Mouse (Mus musculus) midbrain, embryonic 16.5 days (tissue): ENCODE results near the gene Klhl11. TPM values are rescaled to one million over a fixed set of nuclear protein-coding genes. Genes with fewer than 3 reads are reported as not detected.

Source experiments
- microRNA-seq: library from miRNA; unstranded; fragments of <30 nt; microRNA quantifications from one replicate; pipeline ENCODE4, GENCODE M21; 2017
- polyA plus RNA-seq: library from polyadenylated mRNA; unstranded; fragments of >200 nt; fragmentation: Nextera tagmentation; extraction: Ambion mirVana; gene quantifications from 2 replicates; pipeline ENCODE4 v1.2.1, GENCODE M21; 2015

Klhl11 gene
- polyA plus RNA-seq, 1 experiment from 2014 or later = 10.3 TPM

Small RNA genes lying within 50 kb of the gene (microRNA-seq; reads per million reads assigned to microRNA genes)
- not detected for gene Gm27374
- gene Mir7116 = 0.69 reads per million

Other genes starting within 250 kb of the Klhl11 start
- not detected in 2 replicates for gene Krt16, start 223.8 kb downstream of the Klhl11 start, polyA plus RNA-seq
- gene Krt17, start 211.7 kb downstream of the Klhl11 start, polyA plus RNA-seq = 0.50 TPM in 1 of 2 replicates, not detected in the other
- 0.20 TPM in 1 of 2 replicates, not detected in the other for gene Krt42, start 202.9 kb downstream of the Klhl11 start, polyA plus RNA-seq
- 1,185 and 1,247 TPM in 2 replicates for gene Eif1, start 152.9 kb downstream of the Klhl11 start, polyA plus RNA-seq
- 0.46 and 1.6 TPM in 2 replicates for gene Gast, start 138.3 kb downstream of the Klhl11 start, polyA plus RNA-seq
- 417 and 440 TPM in 2 replicates for gene Hap1, start 116.6 kb downstream of the Klhl11 start, polyA plus RNA-seq
- 99.7 and 109 TPM in 2 replicates for gene Jup, start 75.0 kb downstream of the Klhl11 start, polyA plus RNA-seq
- 20.7 and 20.8 TPM in 2 replicates for gene P3h4, start 57.9 kb downstream of the Klhl11 start, polyA plus RNA-seq
- 19.3 and 19.6 TPM in 2 replicates for gene Fkbp10, start 57.0 kb downstream of the Klhl11 start, polyA plus RNA-seq
- gene Nt5c3b, start 30.9 kb downstream of the Klhl11 start, polyA plus RNA-seq = 109 and 122 TPM in 2 replicates
- gene Klhl10, start 30.8 kb downstream of the Klhl11 start, polyA plus RNA-seq = 0.70 and 0.73 TPM in 2 replicates
- 218 and 229 TPM in 2 replicates for gene Acly, start 55.3 kb upstream of the Klhl11 start, polyA plus RNA-seq
- 2.9 and 3.5 TPM in 2 replicates for gene Ttc25, start 72.9 kb upstream of the Klhl11 start, polyA plus RNA-seq
- gene Cnp, start 102.2 kb upstream of the Klhl11 start, polyA plus RNA-seq = 46.5 and 57.8 TPM in 2 replicates
- gene Nkiras2, start 146.5 kb upstream of the Klhl11 start, polyA plus RNA-seq = 97.7 TPM in 2 replicates
- 289 and 327 TPM in 2 replicates for gene Dnajc7, start 147.4 kb upstream of the Klhl11 start, polyA plus RNA-seq
- gene Zfp385c, start 219.7 kb upstream of the Klhl11 start, polyA plus RNA-seq = 0.41 and 0.92 TPM in 2 replicates
- 2.8 and 2.9 TPM in 2 replicates for gene Dhx58, start 231.5 kb upstream of the Klhl11 start, polyA plus RNA-seq
- 64.9 and 65.9 TPM in 2 replicates for gene Kat2a, start 239.7 kb upstream of the Klhl11 start, polyA plus RNA-seq
- gene Hspb9, start 241.1 kb upstream of the Klhl11 start, polyA plus RNA-seq = 0.34 TPM in 1 of 2 replicates, not detected in the other